Mouse (Mus musculus) embryonic facial prominence, embryonic 10.5 days (tissue): ENCODE data around the gene Ifnk. TPM values are rescaled to one million over a fixed set of nuclear protein-coding genes. Genes with fewer than 3 reads are reported as not detected.

ENCODE experiments used
- DNase-seq: peaks from one replicate; pipeline ENCODE4 v3.0.0-alpha.2; 2017; ENCODE audit warnings: low spot score
- H3K27ac ChIP-seq: fragments of 300-500 bp; sonication (generic); replicated peaks from 2 replicates; pipeline ENCODE4 v1.5.1; 2016; ENCODE audit warnings: mild to moderate bottlenecking
- H3K27me3 ChIP-seq: fragments of 300-500 bp; sonication (generic); replicated peaks from 2 replicates; pipeline ENCODE4 v1.6.1; 2016; ENCODE audit warnings: low read depth, mild to moderate bottlenecking; ENCODE audit not compliant: poor library complexity, severe bottlenecking
- H3K36me3 ChIP-seq: fragments of 300-500 bp; sonication (generic); replicated peaks from 2 replicates; pipeline ENCODE4 v1.6.1; 2016; ENCODE audit warnings: mild to moderate bottlenecking, moderate library complexity
- H3K4me1 ChIP-seq: fragments of 300-500 bp; sonication (generic); 2 replicates; pipeline ENCODE4 v1.6.1; 2016
- H3K4me3 ChIP-seq: fragments of 300-500 bp; sonication (generic); 2 replicates; pipeline ENCODE4 v1.5.1; 2016; ENCODE audit warnings: mild to moderate bottlenecking, moderate library complexity
- H3K9me3 ChIP-seq: fragments of 300-500 bp; sonication (generic); 2 replicates; pipeline ENCODE4 v1.6.1; 2016; ENCODE audit warnings: mild to moderate bottlenecking
- WGBS: fragments of 180-500 bp; shearing (Covaris S2); methylation state at CpG from one replicate; pipeline ENCODE4 v1.1.7; 2016; 5-methylcytosine and 5-hydroxymethylcytosine counted together
- polyA plus RNA-seq: library from polyadenylated mRNA; unstranded; fragments of >200 nt; fragmentation: Nextera tagmentation; extraction: Ambion mirVana; gene quantifications from 2 replicates; pipeline ENCODE4 v1.2.1, GENCODE M21; 2016

Ifnk gene
- polyA plus RNA-seq, 1 experiment from 2014 or later = 0.45 TPM

- Histone ChIP-seq H3K27me3 (no peaks in the 10 kb centered on the region), H3K36me3 (no peaks in the 10 kb centered on the region), H3K4me1 (peaks cover 7% of the 10 kb centered on the region), H3K27ac (no peak overlapping the region), H3K4me3 (no peak overlapping the region), H3K9me3 (no peaks in the 10 kb centered on the region)
- 92% methylated on average over 5 of the region's 5 CpGs for WGBS
- no peak for DNase-seq
Observed at GRCm38 (mm10) chr4:35146597-35146996, 5.3 kb upstream of the Ifnk start.

- H3K4me3 ChIP-seq = no peak overlapping the region
- H3K36me3 ChIP-seq = no peaks in the 10 kb centered on the region
- 90% methylated on average over 4 of the region's 4 CpGs for WGBS
- H3K27ac ChIP-seq = no peak overlapping the region
- no peaks in the 10 kb centered on the region for H3K27me3 ChIP-seq
- DNase-seq = no peak
- H3K9me3 ChIP-seq = no peaks in the 10 kb centered on the region
- peaks cover 6% of the 10 kb centered on the region for H3K4me1 ChIP-seq
Observed at GRCm38 (mm10) chr4:35148326-35148725, 3.5 kb upstream of the Ifnk start.

DNA sequence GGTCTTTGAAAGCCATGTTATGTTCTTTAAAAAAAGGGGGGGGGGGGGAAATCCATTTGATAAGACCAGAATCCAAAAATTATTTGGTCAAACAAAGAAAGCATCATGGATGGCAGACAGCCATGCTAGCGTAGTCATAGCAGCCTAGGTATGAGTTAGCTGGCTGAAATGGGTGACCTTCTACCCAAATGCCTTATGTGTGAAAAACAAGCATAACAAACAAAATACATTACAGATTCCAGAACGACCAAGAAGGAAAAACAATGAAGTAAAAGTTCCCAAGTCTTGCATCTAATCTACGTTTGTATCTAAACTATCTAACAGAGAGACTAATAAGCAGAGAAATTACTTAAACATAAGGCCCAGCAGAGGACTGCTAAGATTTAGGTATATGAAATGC, 1.1 kb upstream of the Ifnk start:
- H3K9me3 ChIP-seq = no peaks in the 10 kb centered on the region
- no peak overlapping the region for H3K4me3 ChIP-seq
- no peaks in the 10 kb centered on the region for H3K36me3 ChIP-seq
- 88% methylated on average over 3 of the region's 3 CpGs for WGBS
- 0 out of 2 replicates have a peak, but pooled peaks cover 3% of the 10 kb centered on the region for H3K27me3 ChIP-seq
- peaks cover 11% of the 10 kb centered on the region for H3K4me1 ChIP-seq
- DNase-seq = no peak
- no peak overlapping the region for H3K27ac ChIP-seq

DNA sequence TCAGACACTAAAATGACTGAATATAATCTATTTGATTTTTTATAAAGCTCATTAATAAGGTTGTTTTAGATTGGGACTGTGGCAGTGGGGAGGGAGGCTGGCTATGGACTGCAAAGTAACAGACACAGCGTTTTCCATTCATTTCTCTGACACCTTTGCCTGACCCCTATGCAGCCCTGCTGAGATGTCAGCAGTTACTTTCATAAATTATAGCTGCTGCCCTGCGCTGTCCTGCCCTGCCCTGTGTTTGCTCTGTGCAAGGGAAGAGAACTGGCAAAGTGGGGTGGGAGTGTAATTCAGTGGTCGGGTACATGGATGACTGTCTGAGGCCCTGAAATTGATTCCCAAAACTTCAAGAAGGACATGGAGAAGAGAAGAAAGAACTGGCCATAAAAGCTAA, 2.2 kb downstream of the Ifnk start:
- DNase-seq = no peak
- 52% methylated on average over 3 of the region's 3 CpGs for WGBS

DNA sequence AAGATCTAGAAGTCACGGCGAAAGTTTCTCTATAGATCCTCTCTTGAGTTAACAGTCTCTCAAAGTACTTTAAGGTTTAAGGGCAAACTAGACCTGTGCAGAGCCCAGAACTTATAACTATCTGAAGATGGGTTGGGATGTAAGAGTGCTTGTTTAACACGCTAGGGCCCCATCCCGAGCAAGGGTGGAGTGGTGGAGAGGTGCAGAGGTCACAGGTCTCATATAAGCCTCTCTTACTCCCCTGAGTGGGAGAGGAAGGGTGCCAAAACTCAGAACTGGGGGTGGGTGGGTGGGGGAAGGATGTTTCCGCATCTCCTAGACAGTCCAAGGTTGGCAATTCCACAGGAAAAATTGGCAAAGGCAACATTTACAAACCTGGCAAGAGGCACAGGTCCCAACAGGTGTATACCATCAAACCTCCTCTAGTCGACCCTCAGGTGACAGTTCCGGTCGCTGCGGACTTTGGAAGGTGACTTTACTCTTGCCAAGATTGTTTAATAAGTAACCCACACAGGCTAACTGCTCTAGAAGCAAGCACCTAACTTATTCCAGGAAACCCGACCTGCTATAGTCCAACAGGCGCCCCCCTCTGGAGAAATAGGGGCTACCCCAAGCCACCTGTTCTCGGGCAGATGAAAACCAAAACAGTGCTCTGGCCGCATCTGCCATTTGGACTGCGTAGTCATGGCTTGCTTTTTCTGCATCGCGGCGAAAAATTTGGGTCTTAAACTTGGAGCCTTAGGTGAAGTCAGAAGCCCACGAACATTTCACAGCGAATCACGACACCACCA, 3.5 kb downstream of the Ifnk start:
- Histone ChIP-seq H3K9me3 (no peaks in the 10 kb centered on the region), H3K27me3 (peaks cover 6% of the 10 kb centered on the region; the same call in 1 of the 2 replicates), H3K36me3 (no peaks in the 10 kb centered on the region), H3K27ac (peak overlapping the region; percentile 90), H3K4me3 (peak overlapping the region; percentile 73), H3K4me1 (peaks cover 19% of the 10 kb centered on the region)
- peak; percentile 64 for DNase-seq
- 23% methylated on average over 20 of the region's 20 CpGs for WGBS

More for the DNA sequence above, 2.2 kb downstream of the Ifnk start:
- Histone ChIP-seq H3K9me3 (no peaks in the 10 kb centered on the region), H3K4me1 (peaks cover 19% of the 10 kb centered on the region), H3K36me3 (no peaks in the 10 kb centered on the region), H3K27ac (no peak overlapping the region), H3K27me3 (peaks cover 6% of the 10 kb centered on the region; the same call in 1 of the 2 replicates), H3K4me3 (no peak overlapping the region)

- peaks cover 6% of the 10 kb centered on the region; the same call in 1 of the 2 replicates for H3K27me3 ChIP-seq
Observed at GRCm38 (mm10) chr4:35156149-35156611, 4.3 kb downstream of the Ifnk start.

GRCm38 (mm10) chr4:35156751-35157611, 5.1 kb downstream of the Ifnk start, which contains the start of gene Mob3b:
TSS of gene Mob3b (minus strand) at chr4:35157484.
- Histone ChIP-seq H3K27ac (peak within 1 kb of the TSS; percentile 90), H3K4me3 (peak within 1 kb of the TSS; percentile 73)
- WGBS = under 1% methylated on average over 50 of the region's 50 CpGs

More at GRCm38 (mm10) chr4:35156149-35156611, 4.3 kb downstream of the Ifnk start:
- peaks cover 19% of the 10 kb centered on the region for H3K4me1 ChIP-seq
- under 1% methylated on average over 26 of the region's 26 CpGs for WGBS
- H3K36me3 ChIP-seq = no peaks in the 10 kb centered on the region
- peak; percentile 80 for DNase-seq
- H3K27ac ChIP-seq = peak overlapping the region; percentile 90
- peak overlapping the region; percentile 73 for H3K4me3 ChIP-seq
- no peaks in the 10 kb centered on the region for H3K9me3 ChIP-seq

GRCm38 (mm10) chr4:35157815-35158214, 6.0 kb downstream of the Ifnk start:
- Histone ChIP-seq H3K4me1 (peaks cover 19% of the 10 kb centered on the region), H3K4me3 (no peak overlapping the region), H3K27ac (no peak overlapping the region), H3K9me3 (no peaks in the 10 kb centered on the region), H3K27me3 (peaks cover 6% of the 10 kb centered on the region; the same call in 1 of the 2 replicates), H3K36me3 (no peaks in the 10 kb centered on the region)
- 68% methylated on average over 11 of the region's 11 CpGs for WGBS
- DNase-seq = no peak

More at GRCm38 (mm10) chr4:35156751-35157611, 5.1 kb downstream of the Ifnk start, which contains the start of gene Mob3b:
- peak; percentile 91 for DNase-seq
- Histone ChIP-seq H3K27me3 (peaks cover 6% of the 10 kb centered on the region; the same call in 1 of the 2 replicates), H3K36me3 (no peaks in the 10 kb centered on the region), H3K4me1 (peaks cover 19% of the 10 kb centered on the region), H3K9me3 (no peaks in the 10 kb centered on the region)

- H3K4me3 ChIP-seq = no peak overlapping the region
- no peak for DNase-seq
- H3K27me3 ChIP-seq = no peaks in the 10 kb centered on the region
- 84% methylated on average over 2 of the region's 2 CpGs for WGBS
- H3K9me3 ChIP-seq = no peaks in the 10 kb centered on the region
- no peaks in the 10 kb centered on the region for H3K36me3 ChIP-seq
- no peaks in the 10 kb centered on the region for H3K4me1 ChIP-seq
- H3K27ac ChIP-seq = no peak overlapping the region
Observed at GRCm38 (mm10) chr4:35165275-35165674, 13.4 kb downstream of the Ifnk start.

DNA sequence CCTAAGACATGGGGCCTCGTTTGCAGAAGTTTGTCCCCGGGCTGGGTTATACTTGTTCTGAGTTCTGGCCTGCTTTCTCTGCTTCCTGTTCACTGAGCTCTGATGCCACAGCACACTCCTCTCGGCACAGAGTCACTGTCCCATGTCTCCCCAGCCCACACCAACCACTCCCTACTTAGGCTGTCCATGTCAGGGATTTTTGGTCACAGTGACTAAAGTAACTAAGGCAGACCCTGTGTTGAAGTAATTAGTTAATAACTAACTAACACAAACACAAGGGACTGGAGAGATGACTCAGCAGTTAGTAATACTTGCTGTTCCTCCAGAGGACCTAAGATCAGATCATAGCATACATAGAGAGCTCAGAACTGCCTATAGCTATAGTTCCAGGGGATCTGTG, 14.1 kb downstream of the Ifnk start:
- 86% methylated on average over 3 of the region's 3 CpGs for WGBS
- Histone ChIP-seq H3K27me3 (no peaks in the 10 kb centered on the region), H3K9me3 (no peaks in the 10 kb centered on the region), H3K4me1 (no peaks in the 10 kb centered on the region), H3K4me3 (no peak overlapping the region), H3K36me3 (no peaks in the 10 kb centered on the region), H3K27ac (no peak overlapping the region)
- DNase-seq = no peak

DNA sequence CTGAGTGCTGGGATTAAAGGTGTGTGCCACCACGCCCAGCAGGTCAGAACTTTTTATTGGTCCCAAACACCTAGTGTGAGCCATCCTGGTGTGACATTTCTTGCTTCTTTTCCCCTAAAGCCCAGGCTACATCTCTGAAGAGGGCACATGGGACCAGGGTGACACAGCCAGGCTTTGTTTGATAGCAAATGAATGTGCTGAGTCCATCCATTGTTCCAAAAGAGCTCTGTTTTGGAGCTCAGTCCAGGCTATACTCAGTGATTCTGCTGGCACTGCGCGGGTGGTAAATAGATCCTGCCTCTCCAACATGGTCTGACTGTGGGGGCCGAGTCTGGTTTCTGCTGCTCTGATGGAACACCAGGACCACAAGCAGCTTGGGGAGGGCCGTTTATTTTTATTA, 16.0 kb downstream of the Ifnk start:
- no peaks in the 10 kb centered on the region for H3K36me3 ChIP-seq
- H3K27me3 ChIP-seq = no peaks in the 10 kb centered on the region
- WGBS = 80% methylated on average over 5 of the region's 5 CpGs
- H3K27ac ChIP-seq = no peak overlapping the region
- H3K9me3 ChIP-seq = no peaks in the 10 kb centered on the region
- no peak for DNase-seq
- no peak overlapping the region for H3K4me3 ChIP-seq
- no peaks in the 10 kb centered on the region for H3K4me1 ChIP-seq

- no peak for DNase-seq
- Histone ChIP-seq H3K4me1 (no peaks in the 10 kb centered on the region), H3K36me3 (no peaks in the 10 kb centered on the region), H3K27me3 (no peaks in the 10 kb centered on the region), H3K4me3 (no peak overlapping the region), H3K9me3 (no peaks in the 10 kb centered on the region), H3K27ac (no peak overlapping the region)
- 83% methylated on average over 13 of the region's 13 CpGs for WGBS
Observed at GRCm38 (mm10) chr4:35169571-35170125, 17.8 kb downstream of the Ifnk start.
